Mouse (Mus musculus) liver, postnatal 0 days (tissue): Measurements from ENCODE around the gene Itga2.

Source experiments
- CTCF ChIP-seq: sonication (generic); IDR thresholded peaks from 2 replicates; pipeline ENCODE4 v1.5.1; 2016; ENCODE audit warnings: antibody characterized with exemption, low read depth
- EP300 ChIP-seq: IDR thresholded peaks from 2 replicates; pipeline ENCODE4 v1.6.1; 2016; ENCODE audit warnings: antibody characterized with exemption, low read depth, mild to moderate bottlenecking

DNA sequence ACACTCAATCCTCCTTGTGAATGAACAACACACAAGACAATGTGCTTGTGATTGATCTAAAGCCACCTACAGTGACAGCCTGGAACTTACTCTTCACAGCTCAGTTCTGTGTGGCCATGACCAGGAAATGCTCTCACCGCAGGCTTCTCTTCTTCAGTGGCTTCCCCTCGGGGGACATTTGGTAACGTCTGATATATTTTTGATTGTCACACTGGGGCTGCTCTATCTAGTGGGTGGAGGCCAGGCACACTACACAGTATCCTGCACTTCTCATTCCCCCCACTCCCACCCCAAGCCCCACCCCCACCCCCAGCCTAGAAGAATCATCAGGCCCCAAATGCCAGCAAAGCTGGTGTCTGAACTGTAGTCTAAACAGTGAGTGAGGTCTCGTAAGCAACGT, 16.1 kb downstream of the Itga2 start:
- TF ChIP-seq CTCF (no peak), EP300 (no peak)
